ENCODE assay signal across 21 mouse cellular contexts in genomic region chr16:34997052-34997451, GRCm38 (mm10). TPM values are rescaled to one million over a fixed set of nuclear protein-coding genes. Genes with fewer than 3 reads are reported as not detected.
DNase-seq lines count a peak whose midpoint lies in the region; ATAC-seq lines count a peak whose summit lies in the region.
"Had no signal": no experiment of that assay in that cellular context is flagged by ENCODE, and none has a peak within 500 bp of the region (broad histone marks: within the 10 kb centered on the region; RNA-seq: fewer than 3 reads in every experiment).

No protein-coding gene starts in this region.

- peak overlapping the region; percentile 8; the same call in 1 of the 2 replicates for H3K27ac ChIP-seq in heart, embryonic 10.5 days
- peak overlapping the region; percentile 72 for H3K27ac ChIP-seq in intestine, embryonic 16.5 days (ENCODE audit: low read length)
- H3K27ac ChIP-seq in forebrain, embryonic 11.5 days (ENCODE audit: low read depth, low read length), result no peak overlapping the region
- H3K27ac ChIP-seq in hindbrain, embryonic 13.5 days, result no peak overlapping the region
- H3K27ac ChIP-seq: embryonic facial prominence, embryonic 12.5 days; kidney, postnatal 0 days; midbrain, embryonic 13.5 days; neural tube, embryonic 15.5 days had no signal

- 0 out of 2 replicates have a peak, but pooled peaks have one; percentile 4 for ATAC-seq in intestine, embryonic 16.5 days
- no peak for ATAC-seq in forebrain, embryonic 11.5 days (replicated peaks; ENCODE audit: low FRiP score)
- no peak for ATAC-seq in hindbrain, embryonic 13.5 days (ENCODE audit: low FRiP score)
- ATAC-seq: inflammation-experienced regulatory T-cells, adult 6 months; liver, postnatal 0 days; midbrain, embryonic 13.5 days had no signal

- peaks cover 10% of the 10 kb centered on the region for H3K27me3 ChIP-seq in heart, embryonic 10.5 days (ENCODE audit: insufficient read depth, poor library complexity, severe bottlenecking)
- H3K27me3 ChIP-seq in intestine, embryonic 16.5 days (replicated peaks; ENCODE audit: control insufficient read depth, insufficient read depth, low read length), result no peaks in the 10 kb centered on the region
- H3K27me3 ChIP-seq in forebrain, embryonic 11.5 days (ENCODE audit: control insufficient read depth, insufficient read depth, low read length), result no peaks in the 10 kb centered on the region
- 0 out of 2 replicates have a peak, but pooled peaks cover 8% of the 10 kb centered on the region for H3K27me3 ChIP-seq in hindbrain, embryonic 13.5 days
- H3K27me3 ChIP-seq: embryonic facial prominence, embryonic 12.5 days; neural tube, embryonic 15.5 days had no signal

- peak overlapping the region; percentile 44 for H3K9ac ChIP-seq in intestine, embryonic 16.5 days (ENCODE audit: low read depth, low read length)
- H3K9ac ChIP-seq in forebrain, embryonic 11.5 days (ENCODE audit: low read length), result no peak overlapping the region
- no peak overlapping the region for H3K9ac ChIP-seq in hindbrain, embryonic 13.5 days
- H3K9ac ChIP-seq: embryonic facial prominence, embryonic 12.5 days; liver, postnatal 0 days; midbrain, embryonic 13.5 days; neural tube, embryonic 15.5 days had no signal

- no peak overlapping the region for H3K4me3 ChIP-seq in heart, embryonic 10.5 days
- H3K4me3 ChIP-seq in intestine, embryonic 16.5 days (ENCODE audit: low read length), result peak overlapping the region; percentile 40
- no peak overlapping the region for H3K4me3 ChIP-seq in forebrain, embryonic 11.5 days (ENCODE audit: low read depth, low read length)
- H3K4me3 ChIP-seq in hindbrain, embryonic 13.5 days, result no peak overlapping the region
- H3K4me3 ChIP-seq: embryonic facial prominence, embryonic 12.5 days; midbrain, embryonic 13.5 days; myocyte; neural tube, embryonic 15.5 days had no signal

- no peaks in the 10 kb centered on the region for H3K36me3 ChIP-seq in heart, embryonic 10.5 days
- no peaks in the 10 kb centered on the region for H3K36me3 ChIP-seq in intestine, embryonic 16.5 days (ENCODE audit: control insufficient read depth, insufficient read depth, low read length)
- no peaks in the 10 kb centered on the region for H3K36me3 ChIP-seq in forebrain, embryonic 11.5 days (ENCODE audit: control insufficient read depth, insufficient read depth, low read length)
- H3K36me3 ChIP-seq in hindbrain, embryonic 13.5 days, result no peaks in the 10 kb centered on the region
- H3K36me3 ChIP-seq: embryonic facial prominence, embryonic 12.5 days; midbrain, embryonic 13.5 days; neural tube, embryonic 15.5 days had no signal

- peaks cover 29% of the 10 kb centered on the region for H3K4me1 ChIP-seq in heart, embryonic 10.5 days
- peaks cover 30% of the 10 kb centered on the region for H3K4me1 ChIP-seq in intestine, embryonic 16.5 days (ENCODE audit: control insufficient read depth, insufficient read depth, low read length)
- H3K4me1 ChIP-seq in forebrain, embryonic 11.5 days (replicated peaks; ENCODE audit: control insufficient read depth, insufficient read depth, low read length), result peaks cover 6% of the 10 kb centered on the region; the same call in 1 of the 2 replicates
- H3K4me1 ChIP-seq in hindbrain, embryonic 13.5 days (replicated peaks), result peaks cover 33% of the 10 kb centered on the region

- H3K4me2 ChIP-seq in intestine, embryonic 16.5 days (ENCODE audit: low read depth, low read length), result peak overlapping the region; percentile 35
- no peak overlapping the region for H3K4me2 ChIP-seq in forebrain, embryonic 11.5 days (ENCODE audit: low read depth, low read length, severe bottlenecking)
- no peak overlapping the region for H3K4me2 ChIP-seq in hindbrain, embryonic 13.5 days
- H3K4me2 ChIP-seq: embryonic facial prominence, embryonic 12.5 days; heart, embryonic 11.5 days; midbrain, embryonic 13.5 days; neural tube, embryonic 15.5 days had no signal

- DNase-seq in heart, embryonic 10.5 days (ENCODE audit: low spot score), result peak; percentile 39
- DNase-seq in heart, postnatal 36 days, result no peak
- peak; percentile 43 for DNase-seq in 3T3-L1 (ENCODE audit: low read depth, low spot score)
- peak; percentile 63 for DNase-seq in adrenal gland, adult 8-10 months
- no peak for DNase-seq in forebrain, embryonic 11.5 days (ENCODE audit: low spot score)
- no peak for DNase-seq in thymus, postnatal 14 days
- DNase-seq: cerebellum, adult 8-10 months; gastrocnemius, postnatal 14 days; layer of hippocampus, adult 9-11 months; liver; liver, postnatal 0 days; thymus, postnatal 25 days had no signal

- WGBS in heart, embryonic 10.5 days, result 66% methylated on average over 4 of the region's 4 CpGs
- WGBS in intestine, embryonic 16.5 days, result 73% methylated on average over 4 of the region's 4 CpGs
- WGBS in forebrain, embryonic 11.5 days, result 73% methylated on average over 4 of the region's 4 CpGs
- WGBS in hindbrain, embryonic 13.5 days, result 71% methylated on average over 4 of the region's 4 CpGs

- intact Hi-C loops in heart, postnatal 36 days (cut with DNase I), result no loop called here

- no peaks in the 10 kb centered on the region for H3K9me3 ChIP-seq in heart, embryonic 10.5 days
- no peaks in the 10 kb centered on the region for H3K9me3 ChIP-seq in intestine, embryonic 16.5 days (ENCODE audit: control insufficient read depth, low read length)
- H3K9me3 ChIP-seq in forebrain, embryonic 11.5 days (ENCODE audit: control insufficient read depth, low read length), result no peaks in the 10 kb centered on the region
- no peaks in the 10 kb centered on the region for H3K9me3 ChIP-seq in hindbrain, embryonic 13.5 days
- H3K9me3 ChIP-seq: embryonic facial prominence, embryonic 12.5 days; midbrain, embryonic 13.5 days; neural tube, embryonic 15.5 days had no signal

RNA-seq across cellular contexts. Expression of gene Hacd2, which starts 25.2 kb away (rescaled TPM):
- polyA plus RNA-seq in heart, embryonic 10.5 days (2016; fragmentation: Nextera tagmentation; extraction: Ambion mirVana), result 67.7 and 101 TPM in 2 replicates
- 10 to 100 TPM in 1 of 2 experiments, 1 to 10 TPM in 1; 5.6 to 11.0 TPM for total RNA-seq in heart, postnatal 36 days (2021)
- total RNA-seq in adrenal gland, adult 8-10 months (2022), result 10 to 100 TPM; 30.9 to 51.4 (median 43.5) TPM
- polyA plus RNA-seq in intestine, embryonic 16.5 days (2015; fragmentation: Nextera tagmentation; extraction: Ambion mirVana), result 103 TPM in 2 replicates
- polyA plus RNA-seq in forebrain, embryonic 11.5 days (2014; fragmentation: Nextera tagmentation; extraction: Ambion mirVana), result 24.4 and 33.9 TPM in 2 replicates
- 39.2 and 42.5 TPM in 2 replicates for polyA plus RNA-seq in hindbrain, embryonic 13.5 days (2015; fragmentation: Nextera tagmentation; extraction: Ambion mirVana)

Comparison
In these comparisons a context has a peak if more than half of its experiments do, and no peak if none do; other contexts are left out.
1. DNase-seq: peak in heart, embryonic 10.5 days (single experiment), 3T3-L1 (single experiment) and adrenal gland, adult 8-10 months (single experiment); none in heart, postnatal 36 days (0 of 2), forebrain, embryonic 11.5 days (single experiment) and thymus, postnatal 14 days (single experiment).
2. H3K27ac ChIP-seq: peak in heart, embryonic 10.5 days (single experiment) and intestine, embryonic 16.5 days (single experiment); none in forebrain, embryonic 11.5 days (single experiment) and hindbrain, embryonic 13.5 days (single experiment).